Mouse (Mus musculus): Measurements from ENCODE around the gene Kmt5c. TPM values are rescaled to one million over a fixed set of nuclear protein-coding genes. Genes with fewer than 3 reads are reported as not detected.

Kmt5c gene
- polyA plus RNA-seq, 1 experiment = 224 TPM

- H3K36me3 ChIP-seq (ENCODE audit: control insufficient read depth, insufficient read depth, low read length) = no peaks in the 10 kb centered on the region
- H3K4me3 ChIP-seq (ENCODE audit: control insufficient read depth, insufficient read depth, low read length) = no peak overlapping the region
- DNase-seq = no peak
- no peaks in the 10 kb centered on the region for H3K27me3 ChIP-seq (ENCODE audit: control insufficient read depth, insufficient read depth, low read length)
- no peaks in the 10 kb centered on the region for H3K4me1 ChIP-seq (replicated peaks; ENCODE audit: control insufficient read depth, insufficient read depth, low read length)
- H3K27ac ChIP-seq (ENCODE audit: control insufficient read depth, insufficient read depth, low read length) = no peak overlapping the region
- no peak for TF ChIP-seq POLR2A (IDR thresholded peaks at IDR 0.05; ENCODE audit: control insufficient read depth, extremely low read depth, insufficient read depth, low read length, poor library complexity)
- no peak for TF ChIP-seq CTCF (IDR thresholded peaks at IDR 0.05; ENCODE audit: borderline replicate concordance, control insufficient read depth, extremely low read depth, insufficient read depth, low read length, poor library complexity)
- 44% methylated on average over 5 of the region's 5 CpGs for WGBS
Measured at GRCm38 (mm10) chr7:4731090-4731489, 8.8 kb upstream of the Kmt5c start.

- Histone ChIP-seq H3K4me3 (ENCODE audit: control insufficient read depth, insufficient read depth, low read length) (no peak overlapping the region), H3K27me3 (ENCODE audit: control insufficient read depth, insufficient read depth, low read length) (no peaks in the 10 kb centered on the region), H3K27ac (ENCODE audit: control insufficient read depth, insufficient read depth, low read length) (no peak overlapping the region), H3K4me1 (replicated peaks; ENCODE audit: control insufficient read depth, insufficient read depth, low read length) (no peaks in the 10 kb centered on the region), H3K36me3 (ENCODE audit: control insufficient read depth, insufficient read depth, low read length) (no peaks in the 10 kb centered on the region)
- no peak for TF ChIP-seq POLR2A (IDR thresholded peaks at IDR 0.05; ENCODE audit: control insufficient read depth, extremely low read depth, insufficient read depth, low read length, poor library complexity)
- no peak for TF ChIP-seq CTCF (IDR thresholded peaks at IDR 0.05; ENCODE audit: borderline replicate concordance, control insufficient read depth, extremely low read depth, insufficient read depth, low read length, poor library complexity)
- no peak for DNase-seq
- WGBS = 92% methylated on average over 6 of the region's 6 CpGs
Measured at GRCm38 (mm10) chr7:4732968-4733392, 6.9 kb upstream of the Kmt5c start.

DNA sequence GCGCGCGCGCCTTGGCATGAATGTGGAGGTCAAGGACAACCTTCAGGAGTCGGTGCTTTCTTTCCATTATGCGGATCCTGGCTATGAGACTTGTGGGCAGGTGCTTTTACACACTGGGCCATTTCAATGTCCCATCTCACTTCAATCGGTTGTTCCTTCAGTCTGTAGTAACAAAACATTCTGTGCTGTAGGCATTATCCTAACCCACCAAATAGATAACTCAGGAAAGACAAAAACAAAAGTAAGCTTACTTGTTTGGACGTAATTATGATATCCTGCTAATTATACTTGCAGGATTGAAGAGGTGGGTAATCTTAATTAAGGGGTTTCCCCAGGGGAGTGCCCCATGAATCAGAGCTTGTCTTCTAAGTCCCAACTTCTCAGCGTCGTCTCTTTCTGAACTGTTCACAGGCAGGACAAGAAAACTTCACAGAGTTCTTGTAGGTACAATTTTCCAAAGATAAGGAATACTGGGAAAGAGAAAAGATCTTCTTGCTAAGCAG is 823 bp upstream of the Kmt5c start:
- TF ChIP-seq CTCF (IDR thresholded peaks at IDR 0.05; ENCODE audit: borderline replicate concordance, control insufficient read depth, extremely low read depth, insufficient read depth, low read length, poor library complexity) (no peak), POLR2A (IDR thresholded peaks at IDR 0.05; ENCODE audit: control insufficient read depth, extremely low read depth, insufficient read depth, low read length, poor library complexity) (no peak)
- no peaks in the 10 kb centered on the region for H3K36me3 ChIP-seq (ENCODE audit: control insufficient read depth, insufficient read depth, low read length)
- H3K4me3 ChIP-seq (ENCODE audit: control insufficient read depth, insufficient read depth, low read length) = peak overlapping the region; percentile 31
- peaks cover 16% of the 10 kb centered on the region for H3K4me1 ChIP-seq (replicated peaks; ENCODE audit: control insufficient read depth, insufficient read depth, low read length)
- peak overlapping the region; percentile 32; the same call in 1 of the 2 replicates for H3K27ac ChIP-seq (ENCODE audit: control insufficient read depth, insufficient read depth, low read length)
- DNase-seq = no peak
- 56% methylated on average over 10 of the region's 10 CpGs for WGBS
- no peaks in the 10 kb centered on the region for H3K27me3 ChIP-seq (ENCODE audit: control insufficient read depth, insufficient read depth, low read length)

DNA sequence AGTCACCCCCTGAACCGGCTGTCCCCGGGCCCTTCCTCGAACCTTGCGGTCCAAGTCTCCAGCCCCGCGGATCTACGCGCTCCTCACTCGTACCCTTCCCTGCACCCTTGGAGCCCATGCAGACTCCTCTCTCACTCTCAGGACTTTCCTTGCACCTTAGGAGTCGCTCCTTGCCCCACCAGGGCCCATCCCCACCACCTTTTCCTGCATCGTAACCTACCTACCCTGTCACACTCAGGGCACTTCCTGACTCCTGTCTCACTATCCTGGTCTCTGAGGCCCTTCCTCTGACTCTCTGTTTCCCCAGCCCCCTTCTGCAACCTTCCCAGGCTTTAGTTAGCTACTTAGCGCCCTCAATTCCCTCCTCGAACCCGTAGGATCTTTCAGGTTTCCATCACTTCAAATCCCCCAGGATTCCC is 403 bp downstream of the Kmt5c start:
- Histone ChIP-seq H3K27me3 (ENCODE audit: control insufficient read depth, insufficient read depth, low read length) (no peaks in the 10 kb centered on the region), H3K4me1 (replicated peaks; ENCODE audit: control insufficient read depth, insufficient read depth, low read length) (peaks cover 16% of the 10 kb centered on the region), H3K27ac (ENCODE audit: control insufficient read depth, insufficient read depth, low read length) (peak overlapping the region; percentile 52; the same call in 1 of the 2 replicates), H3K4me3 (ENCODE audit: control insufficient read depth, insufficient read depth, low read length) (peak overlapping the region; percentile 83), H3K36me3 (ENCODE audit: control insufficient read depth, insufficient read depth, low read length) (no peaks in the 10 kb centered on the region)
- DNase-seq = no peak
- TF ChIP-seq CTCF (IDR thresholded peaks at IDR 0.05; ENCODE audit: borderline replicate concordance, control insufficient read depth, extremely low read depth, insufficient read depth, low read length, poor library complexity) = no peak
- TF ChIP-seq POLR2A (IDR thresholded peaks at IDR 0.05; ENCODE audit: control insufficient read depth, extremely low read depth, insufficient read depth, low read length, poor library complexity) = no peak
- under 1% methylated on average over 14 of the region's 14 CpGs for WGBS

DNA sequence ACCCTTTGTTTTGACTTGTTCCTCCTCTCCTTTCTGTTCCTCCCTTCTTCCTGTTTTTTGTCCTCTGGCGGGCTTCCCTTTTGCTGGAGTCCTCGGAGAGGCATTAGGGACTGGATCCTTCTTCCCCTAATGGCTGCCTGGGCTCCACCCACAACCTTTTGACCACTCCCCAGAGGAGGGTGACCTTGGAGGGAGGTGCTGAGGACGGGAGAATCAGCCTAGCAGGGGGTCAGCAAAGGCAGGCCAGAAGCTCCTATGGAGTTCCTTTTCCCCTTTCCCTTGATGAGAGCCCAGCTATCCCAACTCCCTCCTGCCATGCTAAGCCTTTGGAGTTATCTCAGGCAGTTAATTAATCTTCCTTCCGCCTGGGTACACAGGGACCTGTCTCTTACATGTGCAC is 1.2 kb downstream of the Kmt5c start:
- H3K36me3 ChIP-seq (ENCODE audit: control insufficient read depth, insufficient read depth, low read length) = no peaks in the 10 kb centered on the region
- peak; percentile 17 for DNase-seq
- WGBS = 33% methylated on average over 4 of the region's 4 CpGs
- no peak overlapping the region for H3K27ac ChIP-seq (ENCODE audit: control insufficient read depth, insufficient read depth, low read length)
- H3K27me3 ChIP-seq (ENCODE audit: control insufficient read depth, insufficient read depth, low read length) = no peaks in the 10 kb centered on the region
- peaks cover 16% of the 10 kb centered on the region for H3K4me1 ChIP-seq (replicated peaks; ENCODE audit: control insufficient read depth, insufficient read depth, low read length)
- TF ChIP-seq POLR2A (IDR thresholded peaks at IDR 0.05; ENCODE audit: control insufficient read depth, extremely low read depth, insufficient read depth, low read length, poor library complexity) = no peak
- TF ChIP-seq CTCF (IDR thresholded peaks at IDR 0.05; ENCODE audit: borderline replicate concordance, control insufficient read depth, extremely low read depth, insufficient read depth, low read length, poor library complexity) = no peak
- H3K4me3 ChIP-seq (ENCODE audit: control insufficient read depth, insufficient read depth, low read length) = peak overlapping the region; percentile 83

DNA sequence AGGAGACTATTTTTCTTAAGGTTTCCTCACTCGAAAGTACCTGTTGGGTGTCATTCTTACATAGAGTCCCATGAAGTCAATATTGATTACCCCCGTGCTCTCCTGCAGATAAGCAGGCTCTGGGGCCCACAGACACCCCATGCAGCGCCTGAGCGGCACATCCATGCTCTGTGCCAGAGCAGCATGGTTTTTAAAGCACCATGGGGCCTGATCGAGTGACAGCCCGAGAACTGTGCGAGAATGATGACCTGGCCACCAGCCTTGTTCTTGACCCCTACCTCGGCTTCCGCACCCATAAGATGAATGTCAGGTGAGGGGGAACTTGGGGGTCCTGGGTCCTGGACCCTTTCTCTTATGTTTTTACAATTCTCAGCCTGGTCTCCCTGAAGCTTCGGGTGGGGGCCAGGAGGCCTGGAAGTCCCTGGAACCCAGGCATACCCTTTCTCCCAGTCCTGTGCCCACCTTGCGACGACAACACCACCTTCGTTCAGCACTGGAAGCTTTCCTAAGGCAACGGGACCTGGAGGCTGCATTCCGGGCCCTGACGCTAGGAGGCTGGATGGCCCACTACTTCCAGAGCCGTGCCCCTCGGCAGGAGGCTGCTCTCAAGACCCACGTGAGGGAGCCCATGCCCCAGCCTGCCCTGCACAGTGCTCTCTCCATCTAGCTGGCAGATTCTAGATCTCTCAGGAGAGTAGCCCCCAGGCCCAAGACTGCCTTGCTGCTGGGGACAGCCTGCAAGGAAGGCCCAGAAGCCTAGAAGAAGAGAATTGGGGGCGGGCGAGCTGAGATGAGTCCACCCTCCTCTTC is 2.0 kb downstream of the Kmt5c start:
- Histone ChIP-seq H3K27ac (ENCODE audit: control insufficient read depth, insufficient read depth, low read length) (no peak overlapping the region), H3K27me3 (ENCODE audit: control insufficient read depth, insufficient read depth, low read length) (no peaks in the 10 kb centered on the region), H3K36me3 (ENCODE audit: control insufficient read depth, insufficient read depth, low read length) (no peaks in the 10 kb centered on the region), H3K4me1 (replicated peaks; ENCODE audit: control insufficient read depth, insufficient read depth, low read length) (peaks cover 16% of the 10 kb centered on the region), H3K4me3 (ENCODE audit: control insufficient read depth, insufficient read depth, low read length) (no peak overlapping the region)
- WGBS = 96% methylated on average over 21 of the region's 21 CpGs
- TF ChIP-seq POLR2A (IDR thresholded peaks at IDR 0.05; ENCODE audit: control insufficient read depth, extremely low read depth, insufficient read depth, low read length, poor library complexity) = no peak
- no peak for TF ChIP-seq CTCF (IDR thresholded peaks at IDR 0.05; ENCODE audit: borderline replicate concordance, control insufficient read depth, extremely low read depth, insufficient read depth, low read length, poor library complexity)
- no peak for DNase-seq

Data from thymus, adult 2 months (tissue).